Mouse (Mus musculus) embryo, embryonic 10.5 days (tissue): Measurements from ENCODE around the gene E2f6.

Experiments
- DNase-seq: peaks from one replicate; pipeline ENCODE4 v3.0.0-alpha.2; 2015; ENCODE audit warnings: low spot score

The E2f6 gene

DNA sequence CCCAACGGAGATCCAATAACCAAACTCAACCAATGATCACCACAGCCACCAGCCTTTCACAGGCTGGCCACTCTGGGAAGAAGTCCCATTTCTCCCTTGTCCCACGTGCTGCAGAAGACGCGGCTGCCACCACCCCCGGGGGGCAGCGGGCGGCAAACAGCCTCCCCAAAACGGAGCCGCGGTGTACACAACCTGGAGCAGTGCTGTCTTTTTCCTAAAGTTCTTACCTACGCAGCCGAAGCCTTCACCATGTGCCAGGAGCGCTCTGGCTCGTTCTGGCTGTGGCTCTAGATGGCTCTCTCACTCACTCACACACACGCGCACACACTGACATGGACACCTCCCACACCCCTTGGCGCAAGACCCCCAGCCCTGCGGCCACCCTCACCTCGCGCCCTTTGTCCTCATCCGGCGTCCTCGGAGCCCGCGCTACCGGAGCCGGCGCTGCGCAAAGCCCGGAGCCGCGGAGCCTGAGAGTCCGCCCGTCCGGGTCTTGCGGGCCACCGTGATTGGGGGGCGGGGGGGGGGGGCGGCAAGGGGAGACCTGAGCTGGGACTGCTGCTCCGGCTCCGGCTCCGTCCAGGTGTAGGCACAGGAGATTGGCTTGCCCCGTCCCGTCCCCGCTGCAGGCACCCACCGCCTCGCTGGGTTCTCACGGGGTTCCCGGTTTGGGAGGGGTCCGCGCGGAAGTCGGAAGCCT, 10.4 kb upstream of the E2f6 start, which contains the start of gene Greb1:
Greb1 (minus strand) TSS at position 628 of the 700 bp plus-strand sequence.
- peak; percentile 78 for DNase-seq

DNA sequence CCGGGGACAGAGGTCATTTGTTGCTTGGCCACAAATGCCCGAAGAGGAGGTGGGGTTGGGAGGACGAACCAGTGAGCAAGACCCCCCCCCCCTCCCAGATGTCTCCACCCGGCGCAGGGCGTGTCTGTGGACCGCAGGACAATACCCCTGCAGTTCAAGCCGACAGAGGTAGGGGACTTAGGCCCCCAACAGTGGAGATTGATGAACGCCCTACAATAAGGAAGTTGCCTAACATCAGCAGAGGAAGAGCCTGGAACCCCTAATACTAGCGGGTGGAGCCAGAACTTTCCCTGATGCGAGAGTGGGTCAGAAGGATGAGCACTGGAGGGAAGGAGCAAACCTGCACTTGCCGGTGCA, 9.8 kb upstream of the E2f6 start:
- DNase-seq = peak; percentile 73

DNA sequence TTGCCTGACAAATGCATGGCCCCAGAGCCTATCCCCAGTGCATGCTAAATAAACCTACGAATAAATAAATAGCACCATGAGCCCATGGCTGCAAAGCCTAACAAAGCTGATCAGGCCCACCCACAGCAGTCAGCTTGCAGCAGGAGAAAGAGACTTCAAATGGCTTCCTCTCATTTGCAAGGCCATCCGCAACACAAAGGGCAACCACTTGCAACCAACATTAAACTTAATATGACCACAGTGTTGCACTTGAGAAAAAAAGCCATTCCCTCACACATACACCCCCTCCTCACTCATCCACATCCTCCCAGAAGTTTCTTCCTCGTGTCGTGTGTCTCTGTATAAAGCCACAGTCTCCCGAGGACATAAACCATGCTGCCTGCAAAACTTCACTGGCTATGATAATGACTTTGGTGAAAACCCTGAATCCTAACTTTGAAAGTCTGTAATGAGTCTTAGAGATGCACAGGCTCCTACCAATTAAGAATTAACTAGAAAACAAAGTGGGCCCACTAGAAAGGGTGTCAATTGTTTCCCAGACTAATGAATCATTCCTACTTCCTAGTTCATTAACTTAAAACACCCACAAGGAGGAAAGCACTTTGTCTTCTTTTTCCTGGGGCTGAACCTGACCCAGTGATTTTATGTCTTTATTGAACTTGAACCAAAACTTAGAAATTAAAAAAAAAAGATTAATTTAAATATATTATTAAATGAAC, 7.4 kb upstream of the E2f6 start:
- DNase-seq = peak; percentile 53

DNA sequence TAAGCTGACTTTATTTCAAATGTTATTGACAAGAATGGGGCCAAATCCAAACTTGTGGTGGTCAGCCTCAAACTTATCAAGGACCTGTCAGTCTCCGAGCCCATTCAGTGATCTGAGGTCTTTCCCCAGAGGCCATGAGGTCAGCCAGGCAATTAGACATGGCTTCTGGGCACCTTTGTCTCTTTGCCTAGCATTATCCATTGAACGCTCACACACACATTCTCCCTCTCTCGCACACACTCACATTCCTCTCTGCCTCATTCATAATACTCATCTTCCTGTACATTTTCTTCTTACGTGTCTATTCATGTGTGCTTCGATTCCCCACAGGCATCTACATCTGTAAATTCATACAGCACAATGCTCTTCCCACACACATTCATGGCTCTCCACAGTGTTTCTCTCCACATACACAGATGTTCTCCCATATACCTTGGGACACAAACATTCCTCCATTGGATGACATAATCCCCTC, 6.8 kb upstream of the E2f6 start:
- DNase-seq = peak; percentile 87

DNA sequence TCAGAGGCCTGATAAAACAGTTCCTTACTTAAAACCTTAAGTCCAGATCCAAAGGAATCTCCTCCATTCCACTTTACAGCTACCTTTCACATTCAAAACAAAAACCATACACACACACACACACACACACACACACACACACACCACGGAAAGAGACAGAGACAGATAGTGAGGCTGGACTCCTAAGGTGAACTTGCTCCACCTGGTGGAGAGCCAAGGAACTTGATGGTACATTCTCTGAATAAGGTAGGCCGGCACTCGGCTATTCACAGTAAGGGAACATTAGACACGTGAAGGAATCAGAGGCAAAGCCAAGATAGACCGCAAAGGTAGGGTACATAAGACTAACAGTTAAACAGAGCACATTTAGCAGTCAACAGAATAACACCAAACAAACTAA, 5.3 kb upstream of the E2f6 start:
- peak; percentile 95 for DNase-seq

DNA sequence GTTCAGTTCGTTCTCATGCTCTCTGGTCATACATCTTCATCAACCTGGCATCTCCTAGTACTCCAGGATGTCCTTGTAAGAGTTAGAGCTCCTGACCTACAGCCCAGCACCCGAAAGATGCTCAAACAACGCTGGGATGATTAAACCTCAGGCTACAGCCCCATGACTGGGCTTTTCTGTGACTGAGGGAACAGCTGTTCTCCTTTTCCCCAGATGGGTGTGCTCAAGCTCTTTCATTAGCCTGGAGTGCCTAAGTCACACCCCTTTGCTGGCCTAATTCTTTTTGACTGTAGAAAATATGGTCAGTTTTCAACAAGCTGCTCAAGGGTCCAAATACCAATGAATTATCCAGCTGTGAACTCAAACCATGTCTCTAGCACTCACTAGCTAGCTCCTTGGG, 2.7 kb upstream of the E2f6 start:
- DNase-seq = peak; percentile 79

DNA sequence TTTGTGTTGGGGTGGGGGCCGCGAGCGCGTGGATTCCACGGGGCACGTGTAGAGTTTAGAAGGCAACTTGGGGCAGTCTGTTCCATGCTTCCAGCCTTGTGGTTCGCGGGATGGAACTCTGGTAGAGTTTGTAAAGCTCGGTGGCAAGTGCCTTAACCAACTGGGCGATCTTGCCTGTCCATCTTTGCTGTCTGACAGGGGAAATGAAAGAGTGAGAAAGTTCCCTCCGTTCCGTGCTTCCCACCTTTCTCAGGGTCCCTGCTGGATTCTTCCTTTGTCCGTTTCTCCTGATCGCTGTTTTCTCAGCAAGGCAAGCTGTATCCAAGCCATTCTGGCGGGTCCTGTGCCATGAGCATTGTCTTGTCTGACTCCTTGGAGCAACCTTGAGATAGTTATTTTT, 714 bp downstream of the E2f6 start:
- peak; percentile 58 for DNase-seq

DNA sequence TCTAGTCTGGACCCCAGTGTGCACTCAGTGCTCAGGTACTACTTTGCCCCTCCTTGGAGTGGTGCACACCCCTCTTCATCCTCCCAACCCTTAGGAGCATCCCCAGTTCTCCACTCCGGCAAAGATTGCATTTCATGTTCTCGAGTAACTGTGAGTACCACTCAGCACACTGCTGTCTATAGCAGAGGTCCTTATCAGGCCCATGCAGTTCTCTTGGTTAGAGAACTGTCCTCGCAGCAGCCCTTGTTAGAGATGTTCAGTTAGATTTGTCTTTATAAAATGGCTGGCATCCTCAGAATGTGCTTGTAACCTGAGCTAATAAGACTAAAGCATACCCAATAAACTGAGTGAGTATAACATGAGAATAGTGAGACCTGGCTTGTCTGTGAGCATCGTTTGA, 6.4 kb downstream of the E2f6 start:
- no peak for DNase-seq

DNA sequence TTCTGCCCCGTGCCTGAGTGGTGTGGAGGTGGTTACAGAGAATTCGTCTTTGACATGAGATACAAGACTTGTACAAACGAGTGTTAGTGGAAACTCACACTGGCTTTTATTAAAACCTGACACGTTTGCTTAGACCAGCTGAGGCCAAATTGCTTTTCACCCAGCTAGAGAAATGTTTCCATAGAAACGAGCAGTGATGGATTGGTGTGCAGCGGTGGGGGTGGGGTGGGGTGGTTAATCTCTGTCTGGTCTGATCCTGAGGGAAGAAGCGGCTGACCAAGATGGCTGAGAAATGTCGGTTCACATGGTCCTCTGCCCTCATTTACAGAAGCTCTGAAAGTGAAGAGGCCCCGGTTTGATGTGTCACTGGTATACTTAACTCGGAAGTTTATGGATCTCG, 7.8 kb downstream of the E2f6 start:
- DNase-seq = peak; percentile 75

DNA sequence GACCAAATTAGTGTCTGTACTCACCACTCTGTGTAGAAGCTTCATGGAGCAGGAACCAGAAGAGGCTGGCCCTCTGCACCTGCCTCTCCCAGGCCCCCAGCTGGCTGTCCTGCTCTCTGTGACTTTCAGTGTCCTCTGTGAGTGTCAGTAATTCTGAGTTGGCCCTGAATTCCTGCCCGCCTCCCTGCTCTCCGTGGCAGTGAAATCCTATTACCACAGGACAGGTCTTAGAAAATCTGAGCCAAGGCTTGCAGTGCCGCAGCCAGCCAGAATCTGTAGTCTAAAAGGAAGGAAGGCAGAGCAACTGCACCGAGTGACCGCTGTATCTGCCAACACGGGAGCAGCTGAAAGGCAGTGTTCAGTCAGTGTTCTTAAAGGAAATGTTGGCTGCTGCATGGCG, 10.0 kb downstream of the E2f6 start:
- DNase-seq = no peak

DNA sequence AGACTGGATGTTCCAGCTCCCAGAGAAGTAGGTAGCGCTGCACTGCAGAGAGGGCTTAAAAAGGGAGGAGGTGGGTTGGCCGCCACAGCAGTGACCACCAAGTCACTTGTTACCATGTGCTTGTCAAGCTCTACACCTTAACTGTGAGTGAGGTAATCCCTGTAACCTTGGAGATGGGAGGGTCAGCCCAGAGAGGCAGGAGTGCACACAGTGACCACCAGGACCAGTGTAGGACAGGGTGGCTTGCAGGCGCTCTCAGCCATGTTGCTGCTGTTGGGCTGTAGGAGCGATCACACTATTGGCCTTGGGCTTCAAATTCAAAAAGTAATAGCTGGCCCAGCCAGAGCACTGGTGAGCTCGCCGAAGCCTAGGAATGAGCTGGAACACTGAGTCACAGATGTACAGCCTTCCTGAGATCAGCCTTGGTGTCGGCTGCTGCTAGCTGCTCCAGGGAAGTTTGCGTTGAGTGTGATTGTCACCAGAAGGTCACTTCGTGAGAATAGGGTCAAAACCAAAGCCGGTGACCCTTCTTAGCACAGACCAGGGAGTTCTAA, 11.5 kb downstream of the E2f6 start:
- DNase-seq = no peak

DNA sequence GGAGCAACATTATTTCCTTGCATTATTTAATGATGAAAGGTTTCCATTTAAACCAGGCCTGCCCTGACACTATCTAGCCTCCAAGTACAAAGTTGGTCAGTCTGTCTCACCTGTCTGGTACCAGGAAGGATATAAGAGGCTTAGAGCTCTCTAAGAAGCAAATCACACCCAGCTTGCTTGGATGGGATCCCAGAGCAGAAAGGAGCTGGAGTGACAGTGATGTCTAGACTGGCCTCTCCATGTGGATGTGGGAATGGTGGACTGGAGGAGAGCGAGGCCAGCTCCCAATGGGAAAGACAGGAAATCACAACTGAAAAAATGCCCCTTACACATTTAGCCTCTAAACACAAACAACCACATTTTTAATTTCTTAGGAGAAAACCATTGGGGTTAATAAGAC, 12.9 kb downstream of the E2f6 start:
- no peak for DNase-seq

DNA sequence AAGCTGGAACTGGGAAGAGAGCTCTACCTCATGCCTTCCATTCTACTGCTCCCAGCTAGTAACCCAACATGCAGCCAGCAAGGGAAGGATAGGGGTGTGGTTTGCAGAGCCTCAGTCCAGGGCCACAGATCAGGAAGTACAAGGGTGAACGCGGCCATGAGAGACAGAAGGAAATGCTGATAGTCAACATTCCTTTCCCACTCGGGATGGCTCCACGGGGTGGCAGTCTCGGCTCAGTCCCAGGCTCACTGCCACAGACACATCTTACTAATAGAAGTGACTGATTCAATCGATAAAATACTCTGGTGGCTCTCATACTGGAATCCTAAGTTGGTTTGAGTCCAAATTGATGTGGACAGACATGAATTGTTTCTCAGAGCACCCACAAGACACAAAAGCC, 17.7 kb downstream of the E2f6 start:
- DNase-seq = no peak

DNA sequence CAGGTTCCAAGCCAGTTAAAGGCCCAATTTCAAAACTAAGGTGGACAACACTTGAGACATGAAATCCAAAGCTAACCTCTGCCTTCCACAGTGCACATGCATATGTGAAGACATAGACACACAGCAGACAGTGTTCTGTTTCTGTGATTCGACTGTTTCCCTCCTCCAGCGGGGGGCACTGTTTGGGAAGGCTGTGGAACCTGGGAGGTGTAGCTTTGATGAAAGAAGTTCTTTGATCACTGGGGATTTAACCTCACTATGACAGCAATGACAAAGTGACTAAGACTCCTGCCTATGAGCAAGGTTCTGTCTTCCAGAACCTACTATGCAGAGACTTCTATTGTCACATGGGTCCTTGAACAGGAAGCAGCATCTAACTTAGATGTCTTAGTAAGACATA, 19.0 kb downstream of the E2f6 start:
- DNase-seq = no peak

DNA sequence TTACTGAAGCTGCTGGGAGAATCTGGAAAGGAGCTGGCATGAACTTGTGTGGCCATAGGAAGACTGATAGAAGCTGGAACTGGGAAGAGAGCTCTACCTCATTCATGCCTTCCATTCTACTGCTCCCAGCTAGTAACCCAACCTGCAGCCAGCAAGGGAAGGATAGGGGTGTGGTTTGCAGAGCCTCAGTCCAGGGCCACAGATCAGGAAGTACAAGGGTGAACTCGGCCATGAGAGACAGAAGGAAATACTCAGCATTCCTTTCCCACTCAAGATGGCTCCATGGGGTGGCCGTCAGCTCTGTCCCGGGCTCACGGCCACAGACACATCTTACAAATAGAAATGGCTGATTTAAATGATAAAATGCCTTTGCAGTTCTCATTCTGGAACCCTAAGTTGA, 20.3 kb downstream of the E2f6 start:
- DNase-seq = no peak

DNA sequence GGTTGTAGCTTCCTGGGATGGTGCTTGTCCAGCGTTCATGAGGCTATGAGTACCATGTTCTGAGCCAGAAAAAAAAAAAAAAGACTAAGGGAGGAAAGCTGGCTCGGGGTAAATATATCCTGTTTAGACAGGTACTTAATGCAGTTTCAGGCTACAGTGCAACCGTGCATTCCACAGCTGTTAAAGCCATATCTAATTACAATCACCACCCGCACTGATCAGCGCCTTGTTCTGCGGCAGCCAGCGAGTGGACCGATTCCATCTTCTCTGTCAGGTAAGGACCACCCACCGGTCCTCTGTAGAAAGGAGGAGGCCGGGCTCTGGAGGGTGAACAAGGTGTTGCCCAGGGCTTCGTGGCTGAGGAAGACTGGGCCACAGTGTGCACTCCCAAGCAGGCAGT, 23.9 kb downstream of the E2f6 start:
- no peak for DNase-seq

DNA sequence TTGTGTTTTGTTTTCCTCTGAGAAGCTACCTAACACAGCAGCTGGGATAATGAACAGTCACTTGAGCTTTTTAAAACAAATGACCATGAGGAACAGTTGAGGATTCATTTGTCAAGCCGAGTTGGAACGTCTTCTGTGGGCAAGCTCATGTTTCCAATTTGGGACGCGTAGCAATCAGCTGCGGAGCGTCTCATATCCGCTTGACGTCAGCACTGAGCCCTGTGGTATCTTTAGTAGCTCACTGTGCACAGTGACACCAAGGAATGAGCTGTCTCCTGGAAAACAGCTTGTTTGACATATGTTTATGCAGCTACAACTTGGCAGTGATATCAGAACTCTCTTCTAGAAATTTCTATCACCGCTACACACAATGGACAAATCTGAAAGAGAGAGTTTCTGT, 25.4 kb downstream of the E2f6 start:
- DNase-seq = peak; percentile 31

DNA sequence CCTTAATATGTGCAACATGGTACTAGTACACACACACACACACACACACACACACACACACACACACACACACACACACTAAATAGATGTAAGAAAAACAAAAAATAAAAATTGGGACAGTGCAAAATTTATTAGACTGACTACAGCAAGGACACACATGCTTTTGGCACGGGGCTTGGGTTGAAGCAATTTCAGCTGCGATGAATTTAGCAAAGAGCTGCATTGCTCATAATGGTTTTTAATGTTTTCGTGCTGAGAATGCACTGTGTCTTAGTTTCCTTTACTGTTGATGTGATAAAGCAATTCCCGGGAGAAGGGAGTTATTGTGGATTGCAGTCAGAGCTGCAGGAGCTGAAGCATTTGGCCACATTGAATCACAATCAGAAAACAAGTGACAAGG, 27.0 kb downstream of the E2f6 start:
- DNase-seq = no peak

DNA sequence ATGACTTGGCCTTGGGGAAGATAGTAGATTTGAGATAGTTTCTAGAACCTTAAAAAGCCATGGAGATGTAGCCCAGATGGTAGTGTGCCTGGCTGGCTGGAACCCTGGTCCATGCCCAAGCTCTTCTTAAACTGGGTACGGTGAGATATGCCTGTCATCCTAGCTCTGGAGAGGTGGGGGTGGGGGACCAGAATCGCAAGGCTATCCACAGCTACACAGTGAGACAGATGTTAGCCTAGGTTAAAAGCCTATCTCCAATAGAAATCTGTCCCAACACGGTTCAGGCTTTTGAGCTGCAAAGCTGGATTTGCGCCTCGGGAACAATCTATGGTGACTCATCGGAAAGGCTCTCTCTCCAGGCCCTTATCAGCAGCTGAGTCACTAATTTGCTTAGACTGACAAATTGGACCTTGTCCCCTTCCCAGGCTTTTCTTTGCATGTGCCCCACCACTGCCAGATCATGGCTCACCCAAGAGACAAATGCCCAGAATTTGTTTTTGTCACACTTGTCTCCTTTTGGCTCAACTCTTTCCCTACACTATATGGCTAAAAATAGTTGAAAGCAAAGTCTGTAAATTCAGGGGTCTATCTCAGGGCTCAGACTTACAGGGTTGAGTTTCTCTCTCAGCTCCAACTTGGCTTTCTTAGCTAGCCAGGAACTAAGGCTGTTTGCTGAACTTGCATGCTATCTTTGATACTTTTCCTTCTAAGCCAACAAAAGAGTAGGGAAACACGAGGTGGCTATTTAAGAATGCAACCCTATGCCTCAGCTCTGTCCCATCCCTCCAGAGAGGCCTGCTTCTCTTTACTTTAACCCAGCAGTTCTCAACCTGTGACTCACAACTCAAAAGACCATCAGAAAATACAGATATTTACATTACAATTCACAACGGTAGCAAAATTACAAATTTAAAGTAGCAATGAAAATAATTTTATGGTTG, 30.3 kb downstream of the E2f6 start:
- no peak for DNase-seq

DNA sequence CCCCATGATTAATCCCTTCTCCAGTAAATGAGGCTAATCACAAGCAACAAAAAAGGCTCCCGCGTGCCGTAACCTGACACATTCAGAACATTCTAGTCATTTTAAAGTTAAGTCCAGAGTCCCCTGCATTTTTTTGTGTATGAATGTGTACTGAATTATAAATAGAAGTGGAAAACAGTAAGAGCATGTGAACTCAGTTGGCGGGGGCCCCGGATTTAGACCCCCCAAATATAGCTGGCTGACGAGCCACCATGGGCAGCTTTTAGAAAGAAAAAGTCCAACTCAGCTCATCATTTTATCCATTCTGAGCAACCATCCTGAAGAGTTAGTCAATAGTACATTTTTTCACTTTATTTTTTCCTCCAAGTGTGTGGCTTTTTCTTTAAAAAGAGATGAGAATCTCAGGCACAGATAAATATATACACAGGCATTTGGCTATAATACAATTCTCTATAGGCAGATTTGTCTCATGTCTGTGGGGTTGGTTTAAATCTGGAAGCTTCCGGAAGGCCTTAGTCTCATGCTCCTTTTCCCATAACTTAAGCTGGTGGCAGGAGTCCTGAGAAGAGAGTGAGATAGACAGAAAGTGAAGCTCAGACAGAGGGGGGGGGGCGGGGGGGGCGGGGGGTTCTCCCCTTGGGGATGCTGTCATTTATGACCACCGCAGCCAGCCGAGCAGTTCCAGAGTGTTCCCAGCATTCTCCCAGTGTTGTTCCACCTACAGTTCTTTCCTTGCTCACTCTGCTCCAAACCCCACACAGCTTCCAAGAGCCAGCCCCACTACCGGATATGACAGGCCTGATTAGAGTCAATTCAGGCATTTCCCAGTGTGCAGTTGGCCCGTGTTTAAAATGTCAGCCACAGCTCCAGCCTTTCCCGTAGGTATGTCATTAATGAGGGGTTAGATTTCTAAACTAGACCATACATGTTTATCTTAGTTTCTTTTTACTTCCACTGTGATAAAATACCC, 34.1 kb downstream of the E2f6 start:
- DNase-seq = peak; percentile 40

DNA sequence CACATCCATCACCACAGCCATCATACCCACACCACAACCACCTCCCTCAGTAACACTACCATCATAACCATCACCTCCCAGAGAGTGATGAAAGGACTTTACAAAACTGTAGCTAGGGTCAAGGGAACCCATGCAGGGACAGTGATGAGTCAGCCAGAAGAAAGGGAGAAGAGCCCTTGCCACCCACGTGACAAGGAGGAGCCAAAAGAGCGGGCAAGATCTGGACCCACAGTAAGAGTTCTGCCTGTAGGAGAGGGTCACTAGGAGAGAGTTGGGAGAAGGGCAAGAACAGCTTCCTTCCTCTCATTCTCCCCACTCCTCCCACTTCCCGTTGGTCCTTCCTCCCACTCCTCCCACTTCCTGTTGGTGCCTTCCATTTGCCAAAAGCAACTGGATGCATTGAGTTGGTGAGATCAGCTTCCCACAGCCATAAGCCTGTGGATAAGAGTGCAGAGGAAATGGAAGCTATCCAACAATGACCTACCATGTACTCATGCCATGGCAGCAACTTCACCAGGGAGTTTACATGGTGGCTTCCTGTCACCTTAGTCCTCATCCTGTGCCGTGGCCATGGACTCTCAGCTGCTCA, 36.5 kb downstream of the E2f6 start:
- no peak for DNase-seq
